Mouse (Mus musculus): Measurements from ENCODE around the gene Gm45234. TPM values are rescaled to one million over a fixed set of nuclear protein-coding genes. Genes with fewer than 3 reads are reported as not detected.

Gm45234 gene
- total RNA-seq, 2 experiments from 2014 or later, result not detected

Small RNA genes within 50 kb of the gene (microRNA-seq; reads per million reads assigned to microRNA genes)
- gene Mir141 (0.67 to 1.8 reads per million in 2 experiments), gene Mir200c (17.1 to 29.5 reads per million in 2 experiments)

Other genes with a start within 250 kb of the Gm45234 start
- gene C1ra, start 243.6 kb downstream of the Gm45234 start, total RNA-seq (2021), result under 1 TPM; 0.30 to 0.47 TPM
- gene C1s1, start 213.7 kb downstream of the Gm45234 start, total RNA-seq (2021), result 1 to 10 TPM; 1.2 to 1.3 TPM
- gene C1rb, start 185.7 kb downstream of the Gm45234 start, total RNA-seq (2021), result under 1 TPM in 1 of 2 experiments, not detected in 1; 0.16 TPM
- gene C1s2, start 119.9 kb downstream of the Gm45234 start, total RNA-seq (2021), result under 1 TPM; 0.57 to 0.62 TPM
- 10 to 100 TPM; 43.5 to 44.0 TPM for gene Lpcat3, start 93.0 kb downstream of the Gm45234 start, total RNA-seq (2021)
- 10 to 100 TPM; 49.4 to 53.8 TPM for gene Emg1, start 43.8 kb downstream of the Gm45234 start, total RNA-seq (2021)
- gene Phb2, start 43.7 kb downstream of the Gm45234 start, total RNA-seq (2021), result 100 to 1,000 TPM; 159 to 164 TPM
- gene Ptpn6, start 17.3 kb downstream of the Gm45234 start, total RNA-seq (2021), result 1 to 10 TPM; 4.3 to 5.3 TPM
- 100 to 1,000 TPM; 329 to 345 TPM for gene Grcc10, start 14.6 kb downstream of the Gm45234 start, total RNA-seq (2021)
- 100 to 1,000 TPM; 138 to 150 TPM for gene Atn1, start 503 bp upstream of the Gm45234 start, total RNA-seq (2021)
- gene Eno2, start 13.7 kb upstream of the Gm45234 start, total RNA-seq (2021), result 100 to 1,000 TPM; 476 to 480 TPM
- 1 to 10 TPM; 1.8 to 3.6 TPM for gene Lrrc23, start 23.7 kb upstream of the Gm45234 start, total RNA-seq (2021)
- 1 to 10 TPM; 3.3 to 5.0 TPM for gene Spsb2, start 52.6 kb upstream of the Gm45234 start, total RNA-seq (2021)
- 100 to 1,000 TPM; 466 to 472 TPM for gene Tpi1, start 58.3 kb upstream of the Gm45234 start, total RNA-seq (2021)
- gene Usp5, start 73.5 kb upstream of the Gm45234 start, total RNA-seq (2021), result 100 to 1,000 TPM; 181 to 187 TPM
- gene Cdca3, start 73.5 kb upstream of the Gm45234 start, total RNA-seq (2021), result 1 to 10 TPM; 5.4 to 6.1 TPM
- under 1 TPM in 1 of 2 experiments, not detected in 1; 0.27 TPM for gene Gnb3, start 84.3 kb upstream of the Gm45234 start, total RNA-seq (2021)
- 10 to 100 TPM; 29.1 to 32.1 TPM for gene P3h3, start 101.7 kb upstream of the Gm45234 start, total RNA-seq (2021)
- 100 to 1,000 TPM; 162 to 178 TPM for gene Gpr162, start 108.0 kb upstream of the Gm45234 start, total RNA-seq (2021)
- 1 to 10 TPM in 1 of 2 experiments, under 1 TPM in 1; 0.62 to 1.0 TPM for gene Cd4, start 132.2 kb upstream of the Gm45234 start, total RNA-seq (2021)
- gene Lag3, start 155.7 kb upstream of the Gm45234 start, total RNA-seq (2021), result 1 to 10 TPM; 1.2 to 2.1 TPM
- 1,000 to 10,000 TPM; 1,413 to 1,419 TPM for gene Ptms, start 164.1 kb upstream of the Gm45234 start, total RNA-seq (2021)
- gene Mlf2, start 175.4 kb upstream of the Gm45234 start, total RNA-seq (2021), result 100 to 1,000 TPM; 609 to 620 TPM
- 100 to 1,000 TPM in 1 of 2 experiments, 10 to 100 TPM in 1; 97.7 to 101 TPM for gene Cops7a, start 209.5 kb upstream of the Gm45234 start, total RNA-seq (2021)
- 100 to 1,000 TPM; 109 to 120 TPM for gene Pianp, start 240.7 kb upstream of the Gm45234 start, total RNA-seq (2021)